Mouse (Mus musculus) MEL-GATA-1-ER (cell line): ENCODE measurements around the gene OR5BS1P.
"Not testable (repeated sequence)": the region's sequence is repeated elsewhere in the genome, so short reads cannot be mapped to it uniquely, and the experiment has no call there.

Source experiments
- DNase-seq: peaks from one replicate; pipeline ENCODE4 v3.0.0-alpha.2; 2012; ENCODE audit warnings: low read depth; ENCODE audit errors: extremely low read depth

OR5BS1P gene

DNA sequence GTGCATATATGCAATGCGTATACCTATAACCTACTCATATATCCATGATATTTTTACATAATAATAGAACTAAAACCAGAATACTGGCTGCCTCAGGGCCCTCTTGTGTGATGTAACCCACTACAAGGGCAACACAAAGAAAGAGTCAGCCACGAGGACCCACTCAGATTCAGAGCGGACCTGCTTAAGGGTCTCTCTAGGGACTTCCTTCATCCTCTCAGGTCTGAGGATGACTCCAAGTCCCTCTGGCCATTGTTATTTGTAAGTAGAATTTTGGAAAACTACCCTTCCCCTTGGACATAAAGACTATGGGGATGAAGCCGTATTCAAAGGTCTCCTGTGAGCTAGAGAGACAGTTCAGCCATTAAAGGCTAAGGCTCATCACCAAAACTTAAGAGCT lies at the start of gene OR5BS1P:
OR5BS1P (plus strand) TSS at position 301 of the 400 bp plus-strand sequence.
- DNase-seq = no peak

GRCm38 (mm10) chr15:98420897-98421296 lies 48.8 kb upstream of the OR5BS1P start:
- no peak for DNase-seq

- no peak for DNase-seq
These were observed 45.4 kb upstream of the OR5BS1P start for GRCm38 (mm10) chr15:98424326-98424725.

DNA sequence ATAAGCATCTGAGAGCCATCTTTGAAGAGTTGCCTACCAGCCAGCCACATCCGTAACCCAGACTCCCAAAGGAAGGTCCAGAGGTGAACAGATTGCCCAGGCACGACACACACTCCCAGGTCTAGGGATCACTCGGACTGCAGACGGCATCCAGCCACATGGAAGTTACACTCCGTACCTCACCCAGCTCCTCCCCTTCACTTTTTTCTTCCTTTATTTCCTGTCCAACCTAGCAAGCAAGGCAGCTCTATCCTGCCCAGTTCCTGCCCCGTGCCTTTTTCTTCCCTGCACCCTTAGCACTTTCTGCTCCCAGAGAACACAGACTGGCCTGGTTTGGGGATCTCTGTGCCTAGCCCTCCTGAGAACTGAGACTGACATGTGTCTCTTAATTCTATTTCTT lies 44.9 kb upstream of the OR5BS1P start:
- no peak for DNase-seq

GRCm38 (mm10) chr15:98425188-98425587 lies 44.5 kb upstream of the OR5BS1P start:
- DNase-seq = no peak

GRCm38 (mm10) chr15:98430925-98431324 lies 38.8 kb upstream of the OR5BS1P start, which contains the start of gene Olfr282:
TSS of gene Olfr282 (plus strand) at chr15:98431225.
- DNase-seq = not testable (repeated sequence)

DNA sequence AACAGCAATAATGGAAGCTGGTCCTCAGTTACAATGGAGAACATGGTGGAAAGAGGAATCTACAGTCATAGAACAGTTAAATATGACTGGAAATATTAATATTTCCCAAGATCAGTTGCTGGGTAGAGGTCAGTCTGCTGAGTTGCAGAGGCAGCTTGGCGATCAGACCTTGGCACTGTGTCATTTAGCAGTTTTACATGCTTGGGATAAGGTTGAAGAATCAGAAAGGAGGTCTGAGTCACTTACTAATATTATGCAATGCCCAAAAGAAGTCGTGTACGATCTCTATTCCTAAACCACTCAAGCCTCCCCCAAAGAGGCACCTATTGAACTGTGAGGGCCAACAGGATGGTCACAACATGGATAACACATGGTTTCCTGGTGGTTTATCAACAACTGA lies 25.1 kb upstream of the OR5BS1P start:
- DNase-seq = no peak

DNA sequence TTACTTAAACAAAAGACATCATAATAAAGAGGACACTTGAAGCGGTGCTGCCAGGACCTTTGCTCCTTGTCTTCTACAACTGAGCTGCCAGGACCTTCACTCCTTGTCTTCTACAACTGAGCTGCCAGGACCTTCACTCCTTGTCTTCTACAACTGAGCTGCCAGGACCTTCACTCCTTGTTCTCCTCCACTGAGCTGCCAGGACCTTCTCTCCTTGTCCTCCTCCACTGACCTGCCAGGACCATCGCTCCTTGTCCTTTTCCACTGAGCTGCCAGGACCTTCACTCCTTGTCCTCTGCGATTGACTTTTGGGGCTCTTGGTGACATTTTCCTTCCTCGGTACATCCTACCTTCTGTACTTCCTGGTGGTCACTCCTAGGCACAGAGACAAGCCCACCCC lies 21.2 kb upstream of the OR5BS1P start:
- DNase-seq = no peak

GRCm38 (mm10) chr15:98452288-98452687 lies 17.4 kb upstream of the OR5BS1P start, which contains the start of gene Olfr281:
TSS of gene Olfr281 (plus strand) at chr15:98452588.
- no peak for DNase-seq

GRCm38 (mm10) chr15:98471539-98471938 lies 1.8 kb downstream of the OR5BS1P start:
- DNase-seq = no peak

- DNase-seq = no peak
These were observed 5.3 kb downstream of the OR5BS1P start for GRCm38 (mm10) chr15:98474958-98475357.

- peak; percentile 42 for DNase-seq
These were observed 5.7 kb downstream of the OR5BS1P start for GRCm38 (mm10) chr15:98475382-98475781.

DNA sequence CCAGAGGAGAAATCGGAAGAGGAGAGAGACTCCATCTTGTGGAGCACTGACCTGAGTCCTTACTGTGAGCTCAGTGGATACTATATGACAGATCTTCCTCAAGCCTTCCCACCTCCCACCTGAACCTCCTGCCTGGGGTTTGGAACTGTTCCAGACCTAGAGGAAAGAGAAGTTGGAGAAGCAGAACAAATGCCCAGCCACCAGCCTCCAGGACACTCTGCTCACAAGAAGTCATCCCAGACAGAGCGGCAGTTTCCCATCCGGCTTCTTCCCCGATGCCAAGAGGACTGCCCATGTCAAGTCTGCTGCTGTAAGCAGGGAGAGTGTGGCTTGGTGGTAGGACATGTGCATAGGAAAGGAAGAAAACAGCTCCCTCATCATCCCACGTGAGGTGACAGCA lies 6.6 kb downstream of the OR5BS1P start:
- DNase-seq = no peak

GRCm38 (mm10) chr15:98479568-98480102 lies 9.9 kb downstream of the OR5BS1P start:
- no peak for DNase-seq

DNA sequence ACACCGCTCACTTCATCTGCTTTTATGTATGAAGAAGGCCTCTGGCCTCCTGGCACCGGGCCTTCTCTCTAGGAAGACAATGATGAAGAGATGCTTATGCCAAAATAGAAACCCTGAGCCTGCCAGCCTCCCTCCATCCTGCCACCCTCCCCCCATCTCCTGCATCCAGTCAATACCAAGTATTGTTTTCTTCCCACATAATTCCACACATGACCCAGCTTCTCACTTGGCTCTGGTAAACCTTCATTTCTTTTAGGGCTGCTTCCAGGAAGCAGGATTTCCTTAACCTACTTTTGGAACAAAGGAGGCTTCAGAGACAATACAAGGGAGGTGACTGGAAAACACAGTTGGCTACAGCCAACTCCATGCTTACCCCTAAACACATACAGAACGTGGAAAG lies 13.0 kb downstream of the OR5BS1P start, which contains the start of gene Lalba:
Lalba (minus strand) TSS at position 21 of the 400 bp plus-strand sequence.
- DNase-seq = no peak

- DNase-seq = peak; percentile 58
These were observed 14.5 kb downstream of the OR5BS1P start for GRCm38 (mm10) chr15:98483907-98484886.

GRCm38 (mm10) chr15:98486433-98487021 lies 16.8 kb downstream of the OR5BS1P start:
- DNase-seq = peak; percentile 85

- no peak for DNase-seq
These were observed 21.6 kb downstream of the OR5BS1P start for GRCm38 (mm10) chr15:98491332-98491731.

DNA sequence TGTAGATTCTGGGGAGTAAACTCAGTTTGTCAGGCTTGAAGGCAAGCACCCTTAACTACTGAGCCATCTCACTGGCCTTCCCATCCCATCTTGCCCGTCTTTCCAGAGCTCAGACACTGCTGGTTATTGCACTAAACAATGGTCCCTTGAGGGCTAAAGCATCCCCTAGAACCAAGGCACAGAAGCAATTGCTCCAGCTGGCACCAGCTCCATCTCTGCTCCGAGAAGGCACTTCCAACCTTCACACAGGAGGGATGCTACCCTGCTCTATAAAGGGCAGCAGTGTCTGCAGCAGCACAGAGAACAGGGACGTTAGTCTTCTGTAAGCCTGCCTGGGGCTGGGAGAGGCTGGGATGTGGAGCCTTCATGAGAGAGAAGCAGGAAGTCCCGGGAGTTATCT lies 22.4 kb downstream of the OR5BS1P start, which contains the start of gene Olfr279:
Olfr279 (plus strand) TSS at position 301 of the 400 bp plus-strand sequence.
- DNase-seq = no peak

DNA sequence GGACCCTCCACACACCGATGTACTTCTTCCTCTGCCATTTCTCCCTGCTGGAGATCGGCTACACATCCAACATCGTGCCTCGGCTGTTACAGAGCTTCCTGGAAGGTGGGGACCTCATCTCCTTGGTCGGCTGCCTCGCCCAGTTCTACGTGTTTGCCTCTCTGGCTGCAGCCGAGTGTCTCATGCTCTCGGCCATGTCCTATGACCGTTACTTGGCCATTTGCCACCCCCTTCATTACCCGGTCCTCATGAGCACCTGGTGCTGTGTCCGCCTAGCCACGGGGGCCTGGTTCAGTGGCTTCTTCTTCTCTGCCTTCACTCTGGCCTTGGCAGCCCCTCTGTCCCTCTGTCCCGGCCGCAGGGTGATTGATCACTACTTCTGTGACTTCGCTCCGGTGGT lies 27.9 kb downstream of the OR5BS1P start:
- no peak for DNase-seq

DNA sequence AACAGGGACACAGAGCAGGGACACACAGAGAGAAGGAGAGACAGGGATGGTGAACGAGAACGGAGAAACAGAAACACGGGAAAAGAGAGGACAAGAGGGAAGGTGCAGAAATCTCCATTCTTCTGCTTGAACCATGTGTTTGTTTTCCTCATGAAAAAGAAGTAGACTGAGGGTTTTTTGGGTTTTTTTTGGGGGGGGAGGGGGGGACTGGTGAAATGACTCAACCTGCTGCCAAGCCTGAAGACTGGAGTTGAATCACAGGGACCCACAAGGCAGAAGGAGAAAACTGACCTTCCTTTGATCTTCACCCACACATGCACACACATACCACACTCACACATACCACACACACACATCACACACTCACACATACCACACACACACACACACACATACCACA lies 33.6 kb downstream of the OR5BS1P start:
- no peak for DNase-seq

GRCm38 (mm10) chr15:98504514-98504913 lies 34.8 kb downstream of the OR5BS1P start:
- peak; percentile 84 for DNase-seq
